Mouse (Mus musculus) WW6 (cell line): ENCODE measurements around the gene Vmn1r120.
"Not testable (repeated sequence)": the region's sequence is repeated elsewhere in the genome, so short reads cannot be mapped to it uniquely, and the experiment has no call there.

Experiments used
- DNase-seq: peaks from one replicate; pipeline ENCODE4 v3.0.0-alpha.2; 2013; ENCODE audit warnings: low read depth, low spot score

Vmn1r120 gene

DNA sequence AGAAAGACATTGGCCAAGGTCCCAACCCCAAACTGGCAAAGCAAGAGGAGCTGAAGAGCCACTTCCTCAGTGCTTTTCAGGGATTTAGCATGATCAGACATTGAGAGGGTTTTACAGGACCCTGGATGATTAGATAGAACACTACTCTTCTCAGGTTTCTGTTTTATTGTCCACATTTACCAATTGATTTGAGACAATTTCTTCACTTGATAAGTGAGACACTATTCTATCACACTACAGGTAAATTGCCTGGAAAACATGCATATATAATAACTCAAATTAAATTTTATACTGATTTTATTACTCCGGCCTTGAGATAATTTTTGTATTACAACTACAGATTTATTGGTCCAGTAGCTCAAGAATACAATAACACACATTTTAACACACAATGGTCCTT lies at the start of gene Vmn1r120:
TSS of gene Vmn1r120 (minus strand) at position 101 of the 400 bp plus-strand sequence.
- not testable (repeated sequence) for DNase-seq

- not testable (repeated sequence) for DNase-seq
Observed at GRCm38 (mm10) chr7:21098413-21098812, 44.8 kb upstream of the Vmn1r120 start, which contains the start of gene Vmn1r121. Vmn1r121 (minus strand) TSS chr7:21098513.

- not testable (repeated sequence) for DNase-seq
Observed at GRCm38 (mm10) chr7:21012355-21012754, 41.2 kb downstream of the Vmn1r120 start, which contains the start of gene Vmn1r119. Vmn1r119 (minus strand) TSS chr7:21012455.
